Mouse (Mus musculus): ENCODE measurements around the gene Lyrm1. TPM values are rescaled to one million over a fixed set of nuclear protein-coding genes. Genes with fewer than 3 reads are reported as not detected.
A peak's percentile ranks its signal among the peaks of the same experiment; 100 is the strongest.

Lyrm1 gene
- total RNA-seq (2014; rRNA removed) (22.3 and 23.0 TPM in 2 replicates), polyA plus RNA-seq (2015; fragmentation: Nextera tagmentation; extraction: Ambion mirVana) (24.4 and 25.6 TPM in 2 replicates)

GRCm38 (mm10) chr7:119895639-119896512 lies at the start of gene Lyrm1, which contains the start of gene Dcun1d3:
Lyrm1 (plus strand) TSS chr7:119895861.
Dcun1d3 (minus strand) TSS chr7:119896298.
- DNase-seq (peak; percentile 99), ATAC-seq (peak; percentile 98)
- Histone ChIP-seq H3K9ac (peak within 1 kb of the TSS; percentile 93), H3K9me3 (ENCODE audit: low read length) (no peaks in the 10 kb centered on the region), H3K4me2 (ENCODE audit: low read depth) (peak within 1 kb of the TSS; percentile 83), H3K36me3 (ENCODE audit: insufficient read depth) (no peaks in the 10 kb centered on the region), H3K4me1 (ENCODE audit: insufficient read depth) (peaks cover 20% of the 10 kb centered on the region; the same call in 1 of the 2 replicates), H3K4me3 (ENCODE audit: low read depth, low read length) (peak within 1 kb of the TSS; percentile 76), H3K27me3 (ENCODE audit: insufficient read depth, low read length) (no peaks in the 10 kb centered on the region), H3K27ac (ENCODE audit: low read depth, low read length) (peak within 1 kb of the TSS; percentile 97)
- TF ChIP-seq CTCF (IDR thresholded peaks at IDR 0.05; ENCODE audit: low read depth), result no peak
- under 1% methylated on average over 61 of the region's 63 CpGs for WGBS

- no peak for TF ChIP-seq CTCF (IDR thresholded peaks at IDR 0.05; ENCODE audit: low read depth)
- no peaks in the 10 kb centered on the region for H3K4me1 ChIP-seq (ENCODE audit: insufficient read depth)
- no peaks in the 10 kb centered on the region for H3K27me3 ChIP-seq (ENCODE audit: insufficient read depth, low read length)
- H3K9me3 ChIP-seq (ENCODE audit: low read length), result no peaks in the 10 kb centered on the region
- ATAC-seq (no peak), DNase-seq (no peak)
- no peak overlapping the region for H3K27ac ChIP-seq (ENCODE audit: low read depth, low read length)
- H3K36me3 ChIP-seq (ENCODE audit: insufficient read depth), result no peaks in the 10 kb centered on the region
- H3K4me3 ChIP-seq (ENCODE audit: low read depth, low read length), result no peak overlapping the region
- H3K4me2 ChIP-seq (ENCODE audit: low read depth), result no peak overlapping the region
- 91% methylated on average over 2 of the region's 2 CpGs for WGBS
- H3K9ac ChIP-seq, result no peak overlapping the region
Observed at GRCm38 (mm10) chr7:119847396-119847795, 48.3 kb upstream of the Lyrm1 start.

DNA sequence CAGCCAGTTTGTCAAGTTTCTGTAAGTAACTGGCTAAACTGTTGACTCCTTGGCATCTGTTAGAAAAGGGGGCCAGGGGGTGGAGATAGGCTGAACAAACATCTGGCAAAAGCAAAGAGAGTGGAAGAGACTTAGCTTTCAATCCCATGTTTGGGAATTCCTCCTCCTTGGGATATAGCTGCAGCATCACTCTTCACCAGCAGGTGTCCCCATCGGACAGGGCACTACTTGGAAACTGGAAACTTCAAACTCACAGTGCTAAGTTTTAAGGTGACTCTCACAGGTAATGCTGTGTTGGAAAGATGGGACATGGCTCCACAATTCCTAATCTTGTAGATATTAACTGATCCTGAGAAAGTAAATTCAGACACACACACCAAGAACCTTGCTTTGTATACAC lies 46.6 kb upstream of the Lyrm1 start:
- Histone ChIP-seq H3K36me3 (ENCODE audit: insufficient read depth) (no peaks in the 10 kb centered on the region), H3K27ac (ENCODE audit: low read depth, low read length) (no peak overlapping the region), H3K4me3 (ENCODE audit: low read depth, low read length) (no peak overlapping the region), H3K9me3 (ENCODE audit: low read length) (no peaks in the 10 kb centered on the region), H3K4me2 (ENCODE audit: low read depth) (no peak overlapping the region), H3K4me1 (ENCODE audit: insufficient read depth) (no peaks in the 10 kb centered on the region), H3K27me3 (ENCODE audit: insufficient read depth, low read length) (no peaks in the 10 kb centered on the region), H3K9ac (no peak overlapping the region)
- ATAC-seq (peak; percentile 43; the same call in 1 of the 2 replicates), DNase-seq (peak; percentile 80)
- peak; percentile 96 for TF ChIP-seq CTCF (IDR thresholded peaks at IDR 0.05; ENCODE audit: low read depth)
- WGBS, result 0% methylated on average over 1 of the region's 1 CpGs

- no peak for TF ChIP-seq CTCF (IDR thresholded peaks at IDR 0.05; ENCODE audit: low read depth)
- no peaks in the 10 kb centered on the region for H3K9me3 ChIP-seq (ENCODE audit: low read length)
- H3K4me2 ChIP-seq (ENCODE audit: low read depth), result no peak overlapping the region
- H3K27me3 ChIP-seq (ENCODE audit: insufficient read depth, low read length), result no peaks in the 10 kb centered on the region
- no peaks in the 10 kb centered on the region for H3K4me1 ChIP-seq (ENCODE audit: insufficient read depth)
- ATAC-seq (no peak), DNase-seq (no peak)
- WGBS, result 73% methylated on average over 5 of the region's 5 CpGs
- no peak overlapping the region for H3K9ac ChIP-seq
- H3K36me3 ChIP-seq (ENCODE audit: insufficient read depth), result 0 out of 2 replicates have a peak, but pooled peaks cover 2% of the 10 kb centered on the region
- H3K27ac ChIP-seq (ENCODE audit: low read depth, low read length), result no peak overlapping the region
- H3K4me3 ChIP-seq (ENCODE audit: low read depth, low read length), result no peak overlapping the region
Observed at GRCm38 (mm10) chr7:119850737-119851136, 44.9 kb upstream of the Lyrm1 start.

DNA sequence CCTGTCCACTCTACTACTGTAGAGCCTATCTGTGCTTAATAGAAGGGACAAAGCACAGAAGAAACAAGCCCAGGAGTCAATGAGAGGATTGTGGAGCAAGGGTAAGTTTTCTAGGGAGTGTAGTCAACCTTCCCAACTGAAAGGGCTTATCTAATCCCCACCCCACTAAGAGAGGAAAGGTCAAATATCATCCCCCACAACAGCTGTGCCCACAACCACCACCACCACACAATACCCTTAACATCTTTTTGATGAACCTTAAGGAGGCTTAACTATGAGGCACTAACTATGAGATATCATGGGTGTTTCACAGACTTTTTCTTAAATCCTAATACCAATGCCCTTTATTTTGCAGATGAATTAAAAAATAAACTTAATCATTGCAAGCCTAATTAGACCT lies 43.2 kb upstream of the Lyrm1 start:
- H3K27ac ChIP-seq (ENCODE audit: low read depth, low read length), result no peak overlapping the region

DNA sequence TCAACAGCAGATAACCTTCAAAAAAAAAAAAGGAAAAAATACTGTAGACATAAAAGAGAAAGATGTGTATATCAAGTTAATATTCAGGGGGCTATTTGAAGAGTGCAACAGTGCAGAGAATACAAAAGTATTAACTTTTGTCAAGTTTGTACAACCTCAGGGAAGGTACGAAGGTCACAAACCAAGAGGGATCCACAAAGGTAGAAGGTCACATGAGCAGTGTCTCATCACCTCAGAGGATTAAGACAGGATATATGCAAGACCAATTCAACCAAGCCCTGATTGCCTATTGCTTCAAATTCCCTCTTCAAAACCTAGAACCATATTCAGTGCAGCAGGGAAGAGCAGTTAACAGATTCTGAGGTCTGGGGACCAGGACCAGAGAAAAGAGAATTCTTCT lies 42.5 kb upstream of the Lyrm1 start:
- Histone ChIP-seq H3K27me3 (ENCODE audit: insufficient read depth, low read length) (no peaks in the 10 kb centered on the region), H3K4me3 (ENCODE audit: low read depth, low read length) (no peak overlapping the region), H3K4me1 (ENCODE audit: insufficient read depth) (no peaks in the 10 kb centered on the region), H3K36me3 (ENCODE audit: insufficient read depth) (peaks cover 8% of the 10 kb centered on the region; the same call in 1 of the 2 replicates), H3K9ac (no peak overlapping the region), H3K27ac (ENCODE audit: low read depth, low read length) (no peak overlapping the region), H3K4me2 (ENCODE audit: low read depth) (no peak overlapping the region), H3K9me3 (ENCODE audit: low read length) (no peaks in the 10 kb centered on the region)
- DNase-seq (no peak), ATAC-seq (no peak)
- WGBS, result 98% methylated on average over 1 of the region's 1 CpGs
- TF ChIP-seq CTCF (IDR thresholded peaks at IDR 0.05; ENCODE audit: low read depth), result no peak

More for the DNA sequence above, 43.2 kb upstream of the Lyrm1 start:
- peaks cover 3% of the 10 kb centered on the region; the same call in 1 of the 2 replicates for H3K36me3 ChIP-seq (ENCODE audit: insufficient read depth)
- no peak for TF ChIP-seq CTCF (IDR thresholded peaks at IDR 0.05; ENCODE audit: low read depth)
- no peaks in the 10 kb centered on the region for H3K4me1 ChIP-seq (ENCODE audit: insufficient read depth)
- no peak for ATAC-seq
- H3K9ac ChIP-seq, result no peak overlapping the region
- no peak overlapping the region for H3K4me2 ChIP-seq (ENCODE audit: low read depth)
- H3K27me3 ChIP-seq (ENCODE audit: insufficient read depth, low read length), result no peaks in the 10 kb centered on the region
- H3K4me3 ChIP-seq (ENCODE audit: low read depth, low read length), result no peak overlapping the region
- DNase-seq, result no peak
- H3K9me3 ChIP-seq (ENCODE audit: low read length), result no peaks in the 10 kb centered on the region

- Histone ChIP-seq H3K4me2 (ENCODE audit: low read depth) (no peak overlapping the region), H3K4me3 (ENCODE audit: low read depth, low read length) (no peak overlapping the region), H3K9me3 (ENCODE audit: low read length) (no peaks in the 10 kb centered on the region), H3K4me1 (ENCODE audit: insufficient read depth) (no peaks in the 10 kb centered on the region), H3K36me3 (ENCODE audit: insufficient read depth) (peaks cover 8% of the 10 kb centered on the region; the same call in 1 of the 2 replicates), H3K27me3 (ENCODE audit: insufficient read depth, low read length) (no peaks in the 10 kb centered on the region), H3K27ac (ENCODE audit: low read depth, low read length) (no peak overlapping the region), H3K9ac (no peak overlapping the region)
- no peak for DNase-seq
- ATAC-seq, result no peak
- WGBS, result 93% methylated on average over 2 of the region's 2 CpGs
- TF ChIP-seq CTCF (IDR thresholded peaks at IDR 0.05; ENCODE audit: low read depth), result no peak
Observed at GRCm38 (mm10) chr7:119854362-119854761, 41.3 kb upstream of the Lyrm1 start.

Data from forebrain, postnatal 0 days (tissue).